Mouse (Mus musculus) ES-E14 (cell line): ENCODE measurements at regions not wholly inside any gene's neighbourhood (a gene's known extent, or its start where the extent isn't known, plus 50 kb on each side); places are given as distances from the start of the nearest gene placed in this dataset.

Experiments used
- HCFC1 ChIP-seq: IDR thresholded peaks from 2 replicates; pipeline ENCODE4 v1.6.1; 2012; ENCODE audit warnings: low read length, inconsistent platforms, borderline replicate concordance; ENCODE audit not compliant: insufficient read depth
- MAFK ChIP-seq: IDR thresholded peaks from 2 replicates; pipeline ENCODE4 v1.6.1; 2014; ENCODE audit warnings: mild to moderate bottlenecking, low read depth, low read length, inconsistent platforms; ENCODE audit not compliant: insufficient read depth
- ZC3H11A ChIP-seq: IDR thresholded peaks from 2 replicates; pipeline ENCODE4 v1.6.1; 2012; ENCODE audit warnings: low read depth, mild to moderate bottlenecking, inconsistent platforms, low read length, borderline replicate concordance
- ZNF384 ChIP-seq: IDR thresholded peaks from 2 replicates; pipeline ENCODE4 v1.6.1; 2012; ENCODE audit warnings: low read depth, low read length, inconsistent platforms

- TF ChIP-seq ZC3H11A (no peak), HCFC1 (no peak), MAFK (no peak), ZNF384 (no peak)
Observed at GRCm38 (mm10) chr6:94850121-94850520, 150.2 kb upstream of the Lrig1 start.
